Mouse (Mus musculus) CD8-positive naive resting alpha-beta T cell, adult 2 months (primary cell): ENCODE measurements around the gene E2f2.

Experiments used
- DNase-seq, 2 experiments: peaks; one replicate each; pipeline ENCODE4 v3.0.0; 2022; ENCODE audit warnings: low read depth in 2 of 2, low spot score in 2 of 2

Gene E2f2

GRCm38 (mm10) chr4:136239622-136240021, 67.4 kb downstream of the E2f2 start:
- peak; percentile 75 to 82 for DNase-seq

GRCm38 (mm10) chr4:136240123-136240522, 67.9 kb downstream of the E2f2 start:
- no peak for DNase-seq

GRCm38 (mm10) chr4:136240955-136241354, 68.8 kb downstream of the E2f2 start:
- no peak for DNase-seq

- no peak for DNase-seq
These were observed 70.0 kb downstream of the E2f2 start for GRCm38 (mm10) chr4:136242065-136242703.

- no peak for DNase-seq
These were observed 70.5 kb downstream of the E2f2 start for GRCm38 (mm10) chr4:136242728-136243127.

- DNase-seq = no peak
These were observed 72.0 kb downstream of the E2f2 start for GRCm38 (mm10) chr4:136244208-136244607.
